Mouse (Mus musculus) myocyte (in vitro differentiated cells): ENCODE measurements around the gene Farp1.

ENCODE experiments used
- MYOD1 ChIP-seq, 3 experiments: IDR thresholded peaks; one replicate each; pipeline ENCODE4 v1.6.1; 2011; ENCODE audit warnings: control low read depth in 2 of 3, low read depth in 2 of 3, mild to moderate bottlenecking in 2 of 3, moderate library complexity in 1 of 3; ENCODE audit not compliant: insufficient read length in 2 of 3, control insufficient read depth in 1 of 3
- MYOG ChIP-seq, 3 experiments: IDR thresholded peaks; one replicate each; pipeline ENCODE4 v1.6.1; 2011; ENCODE audit warnings: control low read depth in 2 of 3, low read depth in 2 of 3, mild to moderate bottlenecking in 2 of 3; ENCODE audit not compliant: insufficient read length in 2 of 3, control insufficient read depth in 1 of 3, insufficient read depth in 1 of 3
- POLR2A ChIP-seq: IDR thresholded peaks from one replicate; pipeline ENCODE4 v1.6.1; 2011; ENCODE audit warnings: low read depth, mild to moderate bottlenecking, control low read depth, moderate library complexity; ENCODE audit not compliant: insufficient read length
- SRF ChIP-seq: IDR thresholded peaks from one replicate; pipeline ENCODE4 v1.6.1; 2011; ENCODE audit warnings: low read depth; ENCODE audit not compliant: control insufficient read depth, insufficient read length
- TCF12 ChIP-seq: IDR thresholded peaks from one replicate; pipeline ENCODE4 v1.6.1; 2011; ENCODE audit warnings: mild to moderate bottlenecking, control low read depth; ENCODE audit not compliant: poor library complexity, insufficient read depth, severe bottlenecking
- TCF3 ChIP-seq: IDR thresholded peaks from one replicate; pipeline ENCODE4 v1.6.1; 2011; ENCODE audit warnings: low read depth, control low read depth; ENCODE audit not compliant: insufficient read length

- TF ChIP-seq TCF12 = no peak
- TF ChIP-seq TCF3 = no peak
- no peak for TF ChIP-seq POLR2A
- TF ChIP-seq MYOD1 (IDR thresholded peaks at IDR 0.05; ENCODE audit: control insufficient read depth in 1 of 3, insufficient read length in 2 of 3, low read depth in 2 of 3) = no peak
- no peak for TF ChIP-seq MYOG (IDR thresholded peaks at IDR 0.05; ENCODE audit: control insufficient read depth in 1 of 3, insufficient read depth in 1 of 3, insufficient read length in 2 of 3, low read depth in 2 of 3)
- no peak for TF ChIP-seq SRF
Measured at GRCm38 (mm10) chr14:121038676-121039075, 3.7 kb downstream of the Farp1 start.
